Mouse (Mus musculus) midbrain, embryonic 14.5 days (tissue): ENCODE data around the gene Mogat1. TPM values are rescaled to one million over a fixed set of nuclear protein-coding genes. Genes with fewer than 3 reads are reported as not detected.

Experiments
- polyA plus RNA-seq: library from polyadenylated mRNA; unstranded; fragments of >200 nt; fragmentation: Nextera tagmentation; extraction: Ambion mirVana; gene quantifications from 2 replicates; pipeline ENCODE4 v1.2.1, GENCODE M21; 2014

Mogat1 gene
- polyA plus RNA-seq, 1 experiment from 2014 or later, result 0.72 TPM

Other genes with a start within 250 kb of the Mogat1 start
- gene Sgpp2, start 200.6 kb upstream of the Mogat1 start, polyA plus RNA-seq, result 1.0 and 1.5 TPM in 2 replicates
- 158 and 168 TPM in 2 replicates for gene Farsb, start 22.1 kb upstream of the Mogat1 start, polyA plus RNA-seq
- 0.81 and 1.2 TPM in 2 replicates for gene BC035947, start 1.2 kb downstream of the Mogat1 start, polyA plus RNA-seq
- gene Acsl3, start 146.8 kb downstream of the Mogat1 start, polyA plus RNA-seq, result 61.3 and 105 TPM in 2 replicates
- 3.8 and 4.5 TPM in 2 replicates for gene Utp14b, start 147.0 kb downstream of the Mogat1 start, polyA plus RNA-seq